Mouse (Mus musculus): ENCODE results near the gene Hist1h4f. TPM values are rescaled to one million over a fixed set of nuclear protein-coding genes. Genes with fewer than 3 reads are reported as not detected.
"Not testable (repeated sequence)": the region's sequence is repeated elsewhere in the genome, so short reads cannot be mapped to it uniquely, and the experiment has no call there.

Hist1h4f gene
- polyA plus RNA-seq, 1 experiment from 2014 or later: 0.94 TPM

GRCm38 (mm10) chr13:23534368-23535131, 16.9 kb downstream of the Hist1h4f start:
- 1% methylated on average over 15 of the region's 15 CpGs for WGBS
- no peak for DNase-seq (ENCODE audit: low spot score)
- peak overlapping the region; percentile 92 for H3K27ac ChIP-seq (ENCODE audit: low read depth, low read length)
- H3K4me3 ChIP-seq (ENCODE audit: low read depth, low read length): peak overlapping the region; percentile 42
- no peaks in the 10 kb centered on the region for H3K27me3 ChIP-seq (ENCODE audit: control insufficient read depth, insufficient read depth, low read length)
- peak; percentile 1; the same call in 1 of the 2 replicates for ATAC-seq (ENCODE audit: insufficient read depth, low FRiP score, low TSS enrichment)
- H3K9ac ChIP-seq (ENCODE audit: low read length): peak overlapping the region; percentile 78
- no peaks in the 10 kb centered on the region for H3K9me3 ChIP-seq (ENCODE audit: control insufficient read depth, low read length)
- no peaks in the 10 kb centered on the region for H3K36me3 ChIP-seq (ENCODE audit: control insufficient read depth, insufficient read depth, low read length)
- H3K4me1 ChIP-seq (ENCODE audit: control insufficient read depth, insufficient read depth, low read length): peaks cover 13% of the 10 kb centered on the region; the same call in 1 of the 2 replicates
- H3K4me2 ChIP-seq (ENCODE audit: low read depth): peak overlapping the region; percentile 73

GRCm38 (mm10) chr13:23533560-23534367, 17.7 kb downstream of the Hist1h4f start, which contains the start of gene Hist1h2af:
Hist1h2af (plus strand) TSS chr13:23533906.
- H3K9ac ChIP-seq (ENCODE audit: low read length): peak within 1 kb of the TSS; percentile 78
- peak; percentile 82 for DNase-seq (ENCODE audit: low spot score)
- not testable (repeated sequence) for H3K27me3 ChIP-seq (ENCODE audit: control insufficient read depth, insufficient read depth, low read length); H3K36me3 ChIP-seq (ENCODE audit: control insufficient read depth, insufficient read depth, low read length); H3K9me3 ChIP-seq (ENCODE audit: control insufficient read depth, low read length)
- WGBS: under 1% methylated on average over 17 of the region's 53 CpGs
- peak within 1 kb of the TSS; percentile 92 for H3K27ac ChIP-seq (ENCODE audit: low read depth, low read length)
- ATAC-seq (ENCODE audit: insufficient read depth, low FRiP score, low TSS enrichment): peak; percentile 33
- H3K4me1 ChIP-seq (ENCODE audit: control insufficient read depth, insufficient read depth, low read length): peaks cover 16% of the 10 kb centered on the region
- peak within 1 kb of the TSS; percentile 42 for H3K4me3 ChIP-seq (ENCODE audit: low read depth, low read length)
- H3K4me2 ChIP-seq (ENCODE audit: low read depth): peak within 1 kb of the TSS; percentile 73

- Histone ChIP-seq H3K9me3 (ENCODE audit: control insufficient read depth, low read length) (no peaks in the 10 kb centered on the region), H3K27ac (ENCODE audit: low read depth, low read length) (peak overlapping the region; percentile 92), H3K4me2 (ENCODE audit: low read depth) (peak overlapping the region; percentile 73), H3K9ac (ENCODE audit: low read length) (peak overlapping the region; percentile 78), H3K36me3 (ENCODE audit: control insufficient read depth, insufficient read depth, low read length) (no peaks in the 10 kb centered on the region), H3K4me3 (ENCODE audit: low read depth, low read length) (peak overlapping the region; percentile 42), H3K4me1 (ENCODE audit: control insufficient read depth, insufficient read depth, low read length) (peaks cover 16% of the 10 kb centered on the region), H3K27me3 (ENCODE audit: control insufficient read depth, insufficient read depth, low read length) (no peaks in the 10 kb centered on the region)
- 25% methylated on average over 9 of the region's 9 CpGs for WGBS
- peak; percentile 37 for DNase-seq (ENCODE audit: low spot score)
- no peak for ATAC-seq (ENCODE audit: insufficient read depth, low FRiP score, low TSS enrichment)
Measured at GRCm38 (mm10) chr13:23532262-23533075, 19.0 kb downstream of the Hist1h4f start.

DNA sequence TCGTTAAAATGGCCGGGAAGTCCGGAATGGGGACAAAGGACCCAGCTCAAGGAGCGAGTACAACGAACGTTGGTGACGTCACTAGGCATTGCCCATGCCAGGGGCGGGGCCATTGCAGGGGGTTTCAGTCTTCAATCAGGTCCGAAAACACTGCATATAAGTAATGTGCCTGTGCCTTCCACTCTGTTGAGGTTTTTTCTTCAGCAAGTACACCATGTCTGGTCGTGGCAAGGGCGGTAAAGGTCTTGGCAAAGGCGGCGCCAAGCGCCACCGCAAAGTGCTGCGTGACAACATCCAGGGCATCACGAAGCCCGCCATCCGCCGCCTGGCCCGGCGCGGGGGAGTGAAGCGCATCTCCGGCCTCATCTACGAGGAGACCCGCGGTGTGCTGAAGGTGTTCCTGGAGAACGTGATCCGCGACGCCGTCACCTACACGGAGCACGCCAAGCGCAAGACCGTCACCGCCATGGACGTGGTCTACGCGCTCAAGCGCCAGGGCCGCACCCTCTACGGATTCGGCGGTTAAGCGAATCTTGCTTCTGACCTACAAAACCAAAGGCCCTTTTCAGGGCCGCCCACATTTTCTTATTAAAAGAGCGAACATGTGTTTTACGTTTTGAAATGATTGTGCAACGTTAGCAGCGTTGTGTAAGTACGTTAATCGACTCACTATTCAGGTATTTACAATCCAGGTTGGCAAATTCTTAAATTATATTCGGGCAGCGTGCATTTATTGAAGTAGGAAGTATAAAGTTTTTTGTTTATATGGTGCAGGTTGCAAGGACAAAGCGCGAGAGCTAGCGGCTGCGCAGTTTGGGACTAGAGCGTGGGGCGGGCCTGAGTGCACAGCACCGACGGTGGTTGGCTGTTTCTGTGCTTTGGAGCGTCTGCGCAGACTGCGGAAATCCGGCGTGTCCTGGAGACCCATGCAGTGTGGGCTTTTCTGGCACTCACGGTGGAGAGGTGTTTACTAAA, 20.3 kb downstream of the Hist1h4f start, which contains the start of gene Hist1h4h:
Hist1h4h (plus strand) TSS at position 150 of the 975 bp plus-strand sequence.
- Histone ChIP-seq H3K4me1 (ENCODE audit: control insufficient read depth, insufficient read depth, low read length) (peaks cover 12% of the 10 kb centered on the region), H3K27me3 (ENCODE audit: control insufficient read depth, insufficient read depth, low read length) (no peaks in the 10 kb centered on the region), H3K4me2 (ENCODE audit: low read depth) (peak within 1 kb of the TSS; percentile 73), H3K9ac (ENCODE audit: low read length) (peak within 1 kb of the TSS; percentile 78), H3K4me3 (ENCODE audit: low read depth, low read length) (peak within 1 kb of the TSS; percentile 41), H3K36me3 (ENCODE audit: control insufficient read depth, insufficient read depth, low read length) (no peaks in the 10 kb centered on the region), H3K9me3 (ENCODE audit: control insufficient read depth, low read length) (no peaks in the 10 kb centered on the region), H3K27ac (ENCODE audit: low read depth, low read length) (peak within 1 kb of the TSS; percentile 92)
- ATAC-seq (ENCODE audit: insufficient read depth, low FRiP score, low TSS enrichment): peak; percentile 71
- under 1% methylated on average over 52 of the region's 70 CpGs for WGBS
- DNase-seq (ENCODE audit: low spot score): peak; percentile 95

- Histone ChIP-seq H3K27ac (ENCODE audit: low read depth, low read length) (peak overlapping the region; percentile 92), H3K4me2 (ENCODE audit: low read depth) (peak overlapping the region; percentile 73), H3K4me3 (ENCODE audit: low read depth, low read length) (peak overlapping the region; percentile 41), H3K9me3 (ENCODE audit: control insufficient read depth, low read length) (no peaks in the 10 kb centered on the region), H3K9ac (ENCODE audit: low read length) (peak overlapping the region; percentile 78), H3K27me3 (ENCODE audit: control insufficient read depth, insufficient read depth, low read length) (no peaks in the 10 kb centered on the region), H3K4me1 (ENCODE audit: control insufficient read depth, insufficient read depth, low read length) (peaks cover 12% of the 10 kb centered on the region), H3K36me3 (ENCODE audit: control insufficient read depth, insufficient read depth, low read length) (no peaks in the 10 kb centered on the region)
- DNase-seq (ENCODE audit: low spot score) (peak; percentile 74), ATAC-seq (ENCODE audit: insufficient read depth, low FRiP score, low TSS enrichment) (no peak)
- under 1% methylated on average over 20 of the region's 20 CpGs for WGBS
Measured at GRCm38 (mm10) chr13:23530181-23530900, 21.1 kb downstream of the Hist1h4f start.

DNA sequence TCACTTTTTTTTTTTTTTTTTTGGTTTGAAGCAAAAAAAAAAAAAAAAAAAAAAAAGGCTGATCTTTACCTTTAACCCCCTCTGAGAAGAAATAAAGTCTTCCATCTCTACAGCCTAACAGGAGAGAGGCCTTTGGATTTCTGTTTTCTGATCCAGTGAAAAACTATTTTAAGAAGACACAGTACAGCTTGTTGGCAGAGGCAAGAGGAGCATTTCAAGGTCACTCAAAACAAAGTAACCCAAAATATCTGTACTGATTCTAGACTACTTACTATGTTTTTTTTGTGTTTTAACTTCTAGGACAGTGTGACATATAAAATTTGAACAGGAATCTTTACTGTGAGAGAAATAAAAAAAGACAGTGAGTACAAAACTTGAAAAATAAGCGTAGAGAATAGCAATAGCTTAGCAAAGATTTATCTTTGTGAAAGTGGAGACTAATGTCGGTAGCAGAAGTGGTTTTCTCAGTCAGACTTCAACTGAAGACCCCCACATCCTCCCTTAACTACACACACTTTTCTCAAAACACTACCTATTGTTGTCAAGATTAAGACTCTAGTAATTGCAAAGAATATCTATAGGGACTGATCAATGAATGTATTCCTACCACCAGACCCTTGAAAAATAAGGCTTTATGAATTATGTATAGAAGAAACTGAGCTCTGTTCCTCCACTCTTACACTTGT, 21.8 kb downstream of the Hist1h4f start:
- Histone ChIP-seq H3K9me3 (ENCODE audit: control insufficient read depth, low read length) (no peaks in the 10 kb centered on the region), H3K36me3 (ENCODE audit: control insufficient read depth, insufficient read depth, low read length) (no peaks in the 10 kb centered on the region), H3K27ac (ENCODE audit: low read depth, low read length) (peak overlapping the region; percentile 92), H3K27me3 (ENCODE audit: control insufficient read depth, insufficient read depth, low read length) (no peaks in the 10 kb centered on the region), H3K4me1 (ENCODE audit: control insufficient read depth, insufficient read depth, low read length) (peaks cover 9% of the 10 kb centered on the region), H3K9ac (ENCODE audit: low read length) (peak overlapping the region; percentile 78), H3K4me3 (ENCODE audit: low read depth, low read length) (peak overlapping the region; percentile 41), H3K4me2 (ENCODE audit: low read depth) (peak overlapping the region; percentile 73)
- no peak for ATAC-seq (ENCODE audit: insufficient read depth, low FRiP score, low TSS enrichment)
- 28% methylated on average over 2 of the region's 2 CpGs for WGBS
- no peak for DNase-seq (ENCODE audit: low spot score)

GRCm38 (mm10) chr13:23529005-23529404, 22.4 kb downstream of the Hist1h4f start:
- no peak overlapping the region for H3K4me3 ChIP-seq (ENCODE audit: low read depth, low read length)
- H3K27ac ChIP-seq (ENCODE audit: low read depth, low read length): no peak overlapping the region
- no peaks in the 10 kb centered on the region for H3K9me3 ChIP-seq (ENCODE audit: control insufficient read depth, low read length)
- H3K9ac ChIP-seq (ENCODE audit: low read length): peak overlapping the region; percentile 26
- no peak for DNase-seq (ENCODE audit: low spot score)
- H3K27me3 ChIP-seq (ENCODE audit: control insufficient read depth, insufficient read depth, low read length): no peaks in the 10 kb centered on the region
- H3K36me3 ChIP-seq (ENCODE audit: control insufficient read depth, insufficient read depth, low read length): no peaks in the 10 kb centered on the region
- peaks cover 7% of the 10 kb centered on the region for H3K4me1 ChIP-seq (ENCODE audit: control insufficient read depth, insufficient read depth, low read length)
- WGBS: 56% methylated on average over 5 of the region's 5 CpGs
- H3K4me2 ChIP-seq (ENCODE audit: low read depth): peak overlapping the region; percentile 73
- ATAC-seq (ENCODE audit: insufficient read depth, low FRiP score, low TSS enrichment): no peak
